Mouse (Mus musculus): Measurements from ENCODE around the gene Prelp. TPM values are rescaled to one million over a fixed set of nuclear protein-coding genes. Genes with fewer than 3 reads are reported as not detected.

Gene Prelp
- total and polyA plus RNA-seq, 2 experiments from 2014 or later, result 6.1 to 8.0 TPM

GRCm38 (mm10) chr1:133933301-133934195, 12.3 kb upstream of the Prelp start:
- H3K36me3 ChIP-seq (ENCODE audit: insufficient read depth, low read length), result no peaks in the 10 kb centered on the region
- no peak for DNase-seq (ENCODE audit: low spot score)
- H3K4me3 ChIP-seq (ENCODE audit: low read length), result no peak overlapping the region
- WGBS, result 73% methylated on average over 14 of the region's 14 CpGs
- no peaks in the 10 kb centered on the region for H3K4me1 ChIP-seq (ENCODE audit: insufficient read depth, low read length)
- no peak for TF ChIP-seq CTCF (IDR thresholded peaks at IDR 0.05; ENCODE audit: low read depth)
- no peaks in the 10 kb centered on the region for H3K27me3 ChIP-seq (ENCODE audit: insufficient read depth, low read length)
- peak overlapping the region; percentile 22; the same call in 1 of the 2 replicates for H3K27ac ChIP-seq
- no peak overlapping the region for H3K9ac ChIP-seq (replicated peaks; ENCODE audit: low read length)
- H3K9me3 ChIP-seq (ENCODE audit: low read length), result no peaks in the 10 kb centered on the region
- no peak overlapping the region for H3K4me2 ChIP-seq (ENCODE audit: low read depth, low read length)
- no peak for ATAC-seq

DNA sequence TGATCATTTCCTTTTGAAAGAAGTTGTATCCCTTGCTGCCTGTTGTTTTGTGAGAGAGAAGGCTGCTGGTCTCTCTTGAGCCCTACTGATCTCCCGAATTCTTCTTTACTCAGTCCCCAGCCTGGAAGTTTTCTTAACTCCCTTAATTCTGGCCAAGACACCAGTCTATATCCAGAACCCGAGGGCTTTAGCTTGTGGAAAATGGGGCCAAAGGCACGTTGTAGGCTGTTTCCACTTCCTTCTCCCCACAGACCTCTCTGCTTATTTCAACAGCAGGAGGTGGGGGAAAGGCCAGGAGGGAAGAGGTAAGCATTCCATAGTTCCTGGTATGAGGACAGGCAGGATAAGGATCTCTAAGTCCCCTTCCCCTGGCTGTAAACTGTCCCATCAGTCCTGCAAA, 8.8 kb upstream of the Prelp start:
- H3K27me3 ChIP-seq (ENCODE audit: insufficient read depth, low read length), result no peaks in the 10 kb centered on the region
- WGBS, result 56% methylated on average over 3 of the region's 3 CpGs
- ATAC-seq, result no peak

DNA sequence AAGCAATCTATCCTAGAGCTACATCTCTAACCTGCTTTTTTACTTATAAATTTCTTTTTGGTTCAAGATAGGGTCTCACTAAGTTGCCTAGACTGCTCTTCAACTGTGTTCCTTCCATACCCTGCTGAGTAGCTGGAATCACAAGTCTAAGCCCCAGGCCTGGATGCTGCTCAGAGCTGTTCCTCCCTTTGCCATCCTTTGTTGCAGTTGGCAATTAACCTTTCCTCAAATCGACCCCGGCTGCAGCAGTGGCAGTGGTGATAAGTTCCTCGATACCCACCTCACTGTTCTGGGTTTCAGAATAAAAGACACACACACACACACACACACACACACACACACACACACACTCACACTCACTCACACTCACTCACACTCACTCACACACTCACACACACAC, 4.0 kb upstream of the Prelp start:
- no peak overlapping the region for H3K9ac ChIP-seq (replicated peaks; ENCODE audit: low read length)
- H3K9me3 ChIP-seq (ENCODE audit: low read length), result no peaks in the 10 kb centered on the region
- no peak overlapping the region for H3K27ac ChIP-seq
- DNase-seq (ENCODE audit: low spot score), result no peak
- H3K4me1 ChIP-seq (ENCODE audit: insufficient read depth, low read length), result 0 out of 2 replicates have a peak, but pooled peaks cover 6% of the 10 kb centered on the region
- no peak overlapping the region for H3K4me2 ChIP-seq (ENCODE audit: low read depth, low read length)
- no peak for TF ChIP-seq CTCF (IDR thresholded peaks at IDR 0.05; ENCODE audit: low read depth)
- ATAC-seq, result no peak
- 92% methylated on average over 3 of the region's 3 CpGs for WGBS
- no peak overlapping the region for H3K4me3 ChIP-seq (ENCODE audit: low read length)
- no peaks in the 10 kb centered on the region for H3K27me3 ChIP-seq (ENCODE audit: insufficient read depth, low read length)
- H3K36me3 ChIP-seq (ENCODE audit: insufficient read depth, low read length), result no peaks in the 10 kb centered on the region

More for the DNA sequence above, 8.8 kb upstream of the Prelp start:
- Histone ChIP-seq H3K4me2 (ENCODE audit: low read depth, low read length) (no peak overlapping the region), H3K9me3 (ENCODE audit: low read length) (no peaks in the 10 kb centered on the region), H3K36me3 (ENCODE audit: insufficient read depth, low read length) (no peaks in the 10 kb centered on the region), H3K4me3 (ENCODE audit: low read length) (no peak overlapping the region), H3K4me1 (ENCODE audit: insufficient read depth, low read length) (no peaks in the 10 kb centered on the region), H3K9ac (replicated peaks; ENCODE audit: low read length) (no peak overlapping the region), H3K27ac (no peak overlapping the region)
- no peak for DNase-seq (ENCODE audit: low spot score)
- TF ChIP-seq CTCF (IDR thresholded peaks at IDR 0.05; ENCODE audit: low read depth), result no peak

- Histone ChIP-seq H3K27ac (no peak overlapping the region), H3K4me1 (ENCODE audit: insufficient read depth, low read length) (0 out of 2 replicates have a peak, but pooled peaks cover 9% of the 10 kb centered on the region), H3K36me3 (ENCODE audit: insufficient read depth, low read length) (no peaks in the 10 kb centered on the region), H3K4me3 (ENCODE audit: low read length) (no peak overlapping the region), H3K27me3 (ENCODE audit: insufficient read depth, low read length) (no peaks in the 10 kb centered on the region), H3K9ac (replicated peaks; ENCODE audit: low read length) (0 out of 2 replicates have a peak overlapping the region, but pooled peaks have one; percentile 31), H3K9me3 (ENCODE audit: low read length) (no peaks in the 10 kb centered on the region), H3K4me2 (ENCODE audit: low read depth, low read length) (0 out of 2 replicates have a peak overlapping the region, but pooled peaks have one; percentile 6)
- ATAC-seq (peak; percentile 73), DNase-seq (ENCODE audit: low spot score) (peak; percentile 73)
- peak; percentile 71 for TF ChIP-seq CTCF (IDR thresholded peaks at IDR 0.05; ENCODE audit: low read depth)
- WGBS, result 24% methylated on average over 7 of the region's 7 CpGs
These were observed 3.1 kb upstream of the Prelp start for GRCm38 (mm10) chr1:133924141-133924875.

DNA sequence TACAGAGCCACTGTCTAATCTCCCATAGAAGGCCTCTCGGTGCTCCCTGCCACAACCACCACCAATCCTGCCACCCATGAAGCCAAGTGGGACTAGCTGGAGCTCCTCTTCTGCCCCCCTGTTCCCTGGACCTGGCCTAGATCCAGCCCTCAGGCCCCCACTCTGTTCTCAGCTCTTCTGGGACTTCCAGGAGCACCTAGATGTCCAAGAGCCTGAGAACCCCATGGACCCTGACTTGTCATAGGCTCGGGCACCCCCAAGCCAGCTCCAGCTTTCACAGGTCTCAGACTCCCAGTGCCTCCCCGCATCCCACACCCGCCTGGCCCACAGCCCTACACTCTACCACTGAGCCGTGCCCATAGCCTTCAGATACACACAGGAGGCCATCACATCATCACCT, 1.9 kb upstream of the Prelp start:
- Histone ChIP-seq H3K4me1 (ENCODE audit: insufficient read depth, low read length) (0 out of 2 replicates have a peak, but pooled peaks cover 12% of the 10 kb centered on the region), H3K9me3 (ENCODE audit: low read length) (no peaks in the 10 kb centered on the region), H3K4me3 (ENCODE audit: low read length) (no peak overlapping the region), H3K9ac (replicated peaks; ENCODE audit: low read length) (no peak overlapping the region), H3K36me3 (ENCODE audit: insufficient read depth, low read length) (no peaks in the 10 kb centered on the region), H3K4me2 (ENCODE audit: low read depth, low read length) (no peak overlapping the region), H3K27ac (no peak overlapping the region), H3K27me3 (ENCODE audit: insufficient read depth, low read length) (no peaks in the 10 kb centered on the region)
- TF ChIP-seq CTCF (IDR thresholded peaks at IDR 0.05; ENCODE audit: low read depth), result no peak
- 88% methylated on average over 5 of the region's 5 CpGs for WGBS
- DNase-seq (ENCODE audit: low spot score) (no peak), ATAC-seq (no peak)

DNA sequence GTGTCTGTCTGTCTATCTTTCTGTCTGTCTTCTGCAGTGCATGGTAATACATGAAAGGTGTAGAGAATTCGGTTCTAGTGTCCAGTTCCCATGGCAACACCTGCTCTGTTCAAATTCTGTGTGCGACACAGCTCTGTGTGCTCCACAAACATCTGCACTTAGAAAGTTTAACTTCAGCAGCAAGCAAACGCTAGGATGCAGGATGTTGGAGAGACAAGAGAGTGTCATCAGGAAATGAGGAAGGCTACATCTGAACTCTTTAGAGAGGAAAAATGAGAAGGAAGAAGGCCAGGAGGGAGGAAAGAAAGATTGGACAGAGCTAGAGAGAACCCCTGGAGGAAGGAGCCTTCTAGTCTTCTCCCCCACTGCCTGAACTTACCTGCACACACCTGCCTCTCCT, 338 bp downstream of the Prelp start:
- no peaks in the 10 kb centered on the region for H3K36me3 ChIP-seq (ENCODE audit: insufficient read depth, low read length)

More for the DNA sequence above, 338 bp downstream of the Prelp start:
- DNase-seq (ENCODE audit: low spot score), result peak; percentile 33
- H3K9ac ChIP-seq (replicated peaks; ENCODE audit: low read length), result no peak overlapping the region
- peak overlapping the region; percentile 56 for H3K27ac ChIP-seq
- H3K27me3 ChIP-seq (ENCODE audit: insufficient read depth, low read length), result no peaks in the 10 kb centered on the region
- 0 out of 2 replicates have a peak, but pooled peaks have one; percentile 11 for ATAC-seq
- WGBS, result 3% methylated on average over 3 of the region's 3 CpGs
- peaks cover 18% of the 10 kb centered on the region; the same call in 1 of the 2 replicates for H3K4me1 ChIP-seq (ENCODE audit: insufficient read depth, low read length)
- H3K9me3 ChIP-seq (ENCODE audit: low read length), result no peaks in the 10 kb centered on the region
- no peak overlapping the region for H3K4me3 ChIP-seq (ENCODE audit: low read length)
- no peak for TF ChIP-seq CTCF (IDR thresholded peaks at IDR 0.05; ENCODE audit: low read depth)
- peak overlapping the region; percentile 22; the same call in 1 of the 2 replicates for H3K4me2 ChIP-seq (ENCODE audit: low read depth, low read length)
